Mouse (Mus musculus): Measurements from ENCODE around the gene Spred3.
"Not testable (repeated sequence)": the region's sequence is repeated elsewhere in the genome, so short reads cannot be mapped to it uniquely, and the experiment has no call there.

DNA sequence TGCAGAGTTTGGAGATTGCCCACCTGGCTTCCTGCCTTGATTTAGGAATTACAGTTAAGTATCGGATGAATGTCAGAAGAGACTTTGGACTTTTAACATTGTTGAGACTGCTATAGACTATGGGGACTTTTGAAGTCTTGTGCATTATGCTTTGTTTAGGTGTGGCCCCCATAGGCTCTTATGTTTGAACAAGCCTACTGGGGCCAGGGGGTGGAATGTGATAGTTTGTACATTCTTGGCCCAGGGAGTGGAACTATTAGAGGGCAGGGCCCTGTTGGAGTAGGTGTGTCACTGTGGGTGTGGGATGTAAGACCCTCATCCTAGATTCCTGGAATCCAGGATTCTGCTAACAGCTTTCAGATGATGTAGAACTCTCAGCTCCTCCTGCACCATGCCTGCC lies 24.0 kb upstream of the Spred3 start:
- not testable (repeated sequence) for TF ChIP-seq TAL1, GATA1 (IDR thresholded peaks at IDR 0.05; ENCODE audit: low read length)
